Mouse (Mus musculus) intestine, embryonic 15.5 days (tissue): ENCODE data around the gene Acrbp. TPM values are rescaled to one million over a fixed set of nuclear protein-coding genes. Genes with fewer than 3 reads are reported as not detected.

Source experiments
- ATAC-seq: fragments of 200-750 bp; cut with Nextera tagmentation; 2 replicates; pipeline ENCODE4 v1.8.0; 2017; ENCODE audit warnings: moderate TSS enrichment, moderate library complexity
- H3K27ac ChIP-seq: fragments of 300-500 bp; sonication (generic); 2 replicates; pipeline ENCODE4 v1.5.1; 2015; ENCODE audit warnings: mild to moderate bottlenecking, inconsistent platforms
- H3K27me3 ChIP-seq: fragments of 300-500 bp; sonication (generic); replicated peaks from 2 replicates; pipeline ENCODE4 v1.6.1; 2015; ENCODE audit warnings: inconsistent platforms
- H3K36me3 ChIP-seq: fragments of 300-500 bp; sonication (generic); 2 replicates; pipeline ENCODE4 v1.6.1; 2015; ENCODE audit warnings: inconsistent platforms
- H3K4me1 ChIP-seq: fragments of 300-500 bp; sonication (generic); replicated peaks from 2 replicates; pipeline ENCODE4 v1.6.1; 2015; ENCODE audit warnings: inconsistent platforms
- H3K4me2 ChIP-seq: fragments of 300-500 bp; sonication (generic); replicated peaks from 2 replicates; pipeline ENCODE4 v1.6.1; 2015; ENCODE audit warnings: mild to moderate bottlenecking, inconsistent platforms
- H3K4me3 ChIP-seq: fragments of 300-500 bp; sonication (generic); replicated peaks from 2 replicates; pipeline ENCODE4 v1.5.1; 2015; ENCODE audit warnings: inconsistent platforms
- H3K9ac ChIP-seq: fragments of 300-500 bp; sonication (generic); 2 replicates; pipeline ENCODE4 v1.6.1; 2015; ENCODE audit warnings: inconsistent platforms
- H3K9me3 ChIP-seq: fragments of 300-500 bp; sonication (generic); 2 replicates; pipeline ENCODE4 v1.6.1; 2016; ENCODE audit warnings: inconsistent platforms
- WGBS: fragments of 180-500 bp; shearing (Covaris S2); methylation state at CpG from one replicate; pipeline ENCODE4 v1.1.7; 2015; 5-methylcytosine and 5-hydroxymethylcytosine counted together
- polyA plus RNA-seq: library from polyadenylated mRNA; unstranded; fragments of >200 nt; fragmentation: Nextera tagmentation; extraction: Ambion mirVana; gene quantifications from 2 replicates; pipeline ENCODE4 v1.2.1, GENCODE M21; 2015

The Acrbp gene
- polyA plus RNA-seq, 1 experiment from 2014 or later, result 8.5 TPM

- Histone ChIP-seq H3K4me1 (peaks cover 36% of the 10 kb centered on the region), H3K9me3 (no peaks in the 10 kb centered on the region), H3K27ac (peak overlapping the region; percentile 94), H3K4me3 (no peak overlapping the region), H3K4me2 (no peak overlapping the region), H3K9ac (no peak overlapping the region), H3K27me3 (no peaks in the 10 kb centered on the region), H3K36me3 (peaks cover 4% of the 10 kb centered on the region; the same call in 1 of the 2 replicates)
- 45% methylated on average over 3 of the region's 3 CpGs for WGBS
- no peak for ATAC-seq
These were observed 45.4 kb downstream of the Acrbp start for GRCm38 (mm10) chr6:125094843-125095242.

- Histone ChIP-seq H3K36me3 (peaks cover 12% of the 10 kb centered on the region), H3K27ac (peak within 1 kb of the TSS; percentile 94), H3K4me1 (peaks cover 33% of the 10 kb centered on the region), H3K9ac (peak within 1 kb of the TSS; percentile 93), H3K4me3 (peak within 1 kb of the TSS; percentile 91), H3K4me2 (peak within 1 kb of the TSS; percentile 72), H3K27me3 (no peaks in the 10 kb centered on the region), H3K9me3 (no peaks in the 10 kb centered on the region)
- 1% methylated on average over 45 of the region's 45 CpGs for WGBS
- peak; percentile 86 for ATAC-seq
These were observed 46.1 kb downstream of the Acrbp start, which contains the start of gene Chd4 for GRCm38 (mm10) chr6:125095391-125096278. TSS of gene Chd4 (plus strand) at chr6:125095981.

GRCm38 (mm10) chr6:125096279-125096596 lies 46.7 kb downstream of the Acrbp start:
- peak overlapping the region; percentile 72 for H3K4me2 ChIP-seq
- peak; percentile 46; the same call in 1 of the 2 replicates for ATAC-seq
- no peaks in the 10 kb centered on the region for H3K27me3 ChIP-seq
- H3K36me3 ChIP-seq, result peaks cover 18% of the 10 kb centered on the region
- no peaks in the 10 kb centered on the region for H3K9me3 ChIP-seq
- 1% methylated on average over 19 of the region's 32 CpGs for WGBS
- H3K4me1 ChIP-seq, result peaks cover 30% of the 10 kb centered on the region
- H3K27ac ChIP-seq, result peak overlapping the region; percentile 94
- H3K9ac ChIP-seq, result peak overlapping the region; percentile 93
- peak overlapping the region; percentile 91 for H3K4me3 ChIP-seq

- under 1% methylated on average over 39 of the region's 44 CpGs for WGBS
- peak overlapping the region; percentile 72 for H3K4me2 ChIP-seq
- H3K4me3 ChIP-seq, result peak overlapping the region; percentile 91
- peak overlapping the region; percentile 93 for H3K9ac ChIP-seq
- H3K36me3 ChIP-seq, result peaks cover 23% of the 10 kb centered on the region
- peak overlapping the region; percentile 94 for H3K27ac ChIP-seq
- no peaks in the 10 kb centered on the region for H3K27me3 ChIP-seq
- ATAC-seq, result peak; percentile 56
- peaks cover 30% of the 10 kb centered on the region for H3K4me1 ChIP-seq
- H3K9me3 ChIP-seq, result no peaks in the 10 kb centered on the region
These were observed 47.3 kb downstream of the Acrbp start for GRCm38 (mm10) chr6:125096597-125097345.

- Histone ChIP-seq H3K27ac (peak overlapping the region; percentile 94), H3K9me3 (no peaks in the 10 kb centered on the region), H3K27me3 (no peaks in the 10 kb centered on the region), H3K9ac (peak overlapping the region; percentile 93), H3K4me2 (peak overlapping the region; percentile 72), H3K4me1 (peaks cover 30% of the 10 kb centered on the region), H3K4me3 (peak overlapping the region; percentile 91), H3K36me3 (peaks cover 28% of the 10 kb centered on the region)
- ATAC-seq, result peak; percentile 17; the same call in 1 of the 2 replicates
- WGBS, result 1% methylated on average over 12 of the region's 12 CpGs
These were observed 47.8 kb downstream of the Acrbp start for GRCm38 (mm10) chr6:125097346-125097689.

GRCm38 (mm10) chr6:125097951-125098350 lies 48.5 kb downstream of the Acrbp start:
- peaks cover 30% of the 10 kb centered on the region for H3K4me1 ChIP-seq
- peak overlapping the region; percentile 93 for H3K9ac ChIP-seq
- no peak for ATAC-seq
- peak overlapping the region; percentile 72 for H3K4me2 ChIP-seq
- H3K4me3 ChIP-seq, result peak overlapping the region; percentile 91
- 0 out of 2 replicates have a peak overlapping the region, but pooled peaks have one; percentile 28 for H3K27ac ChIP-seq
- whole genome bisulfite sequencing, result 49% methylated on average over 8 of the region's 8 CpGs
- H3K27me3 ChIP-seq, result no peaks in the 10 kb centered on the region
- no peaks in the 10 kb centered on the region for H3K9me3 ChIP-seq
- H3K36me3 ChIP-seq, result peaks cover 35% of the 10 kb centered on the region

- 45% methylated on average over 3 of the region's 3 CpGs for WGBS
- H3K27ac ChIP-seq, result no peak overlapping the region
- peak overlapping the region; percentile 91 for H3K4me3 ChIP-seq
- peaks cover 30% of the 10 kb centered on the region for H3K4me1 ChIP-seq
- peak overlapping the region; percentile 93 for H3K9ac ChIP-seq
- ATAC-seq, result no peak
- no peaks in the 10 kb centered on the region for H3K9me3 ChIP-seq
- H3K27me3 ChIP-seq, result no peaks in the 10 kb centered on the region
- peaks cover 37% of the 10 kb centered on the region for H3K36me3 ChIP-seq
- peak overlapping the region; percentile 72 for H3K4me2 ChIP-seq
These were observed 49.0 kb downstream of the Acrbp start for GRCm38 (mm10) chr6:125098513-125098912.

- Histone ChIP-seq H3K4me3 (no peak overlapping the region), H3K36me3 (peaks cover 42% of the 10 kb centered on the region), H3K27me3 (no peaks in the 10 kb centered on the region), H3K9me3 (no peaks in the 10 kb centered on the region), H3K27ac (0 out of 2 replicates have a peak overlapping the region, but pooled peaks have one; percentile 33), H3K4me1 (peaks cover 30% of the 10 kb centered on the region), H3K4me2 (peak overlapping the region; percentile 72), H3K9ac (peak overlapping the region; percentile 23; the same call in 1 of the 2 replicates)
- 39% methylated on average over 5 of the region's 5 CpGs for WGBS
- ATAC-seq, result no peak
These were observed 50.0 kb downstream of the Acrbp start for GRCm38 (mm10) chr6:125099421-125099971.

GRCm38 (mm10) chr6:125101444-125101843 lies 52.0 kb downstream of the Acrbp start:
- 86% methylated on average over 9 of the region's 9 CpGs for WGBS
- no peaks in the 10 kb centered on the region for H3K27me3 ChIP-seq
- ATAC-seq, result no peak
- no peaks in the 10 kb centered on the region for H3K9me3 ChIP-seq
- H3K4me2 ChIP-seq, result no peak overlapping the region
- no peak overlapping the region for H3K9ac ChIP-seq
- H3K4me3 ChIP-seq, result no peak overlapping the region
- no peak overlapping the region for H3K27ac ChIP-seq
- H3K36me3 ChIP-seq, result peaks cover 60% of the 10 kb centered on the region
- H3K4me1 ChIP-seq, result peaks cover 26% of the 10 kb centered on the region

GRCm38 (mm10) chr6:125104223-125104622 lies 54.7 kb downstream of the Acrbp start:
- no peak overlapping the region for H3K4me3 ChIP-seq

GRCm38 (mm10) chr6:125107705-125108104 lies 58.2 kb downstream of the Acrbp start:
- H3K4me1 ChIP-seq, result no peaks in the 10 kb centered on the region

More at GRCm38 (mm10) chr6:125104223-125104622, 54.7 kb downstream of the Acrbp start:
- peak; percentile 48; the same call in 1 of the 2 replicates for ATAC-seq
- WGBS, result 86% methylated on average over 4 of the region's 4 CpGs
- Histone ChIP-seq H3K9me3 (no peaks in the 10 kb centered on the region), H3K9ac (no peak overlapping the region), H3K4me2 (no peak overlapping the region), H3K4me1 (peaks cover 10% of the 10 kb centered on the region), H3K27ac (no peak overlapping the region), H3K36me3 (peaks cover 82% of the 10 kb centered on the region), H3K27me3 (no peaks in the 10 kb centered on the region)

GRCm38 (mm10) chr6:125109371-125109770 lies 59.9 kb downstream of the Acrbp start:
- Histone ChIP-seq H3K9ac (no peak overlapping the region), H3K4me1 (no peaks in the 10 kb centered on the region)
- WGBS, result 87% methylated on average over 14 of the region's 14 CpGs

More at GRCm38 (mm10) chr6:125107705-125108104, 58.2 kb downstream of the Acrbp start:
- no peaks in the 10 kb centered on the region for H3K27me3 ChIP-seq
- no peak overlapping the region for H3K9ac ChIP-seq
- no peak overlapping the region for H3K4me3 ChIP-seq
- no peak for ATAC-seq
- H3K36me3 ChIP-seq, result peaks cover 85% of the 10 kb centered on the region
- H3K9me3 ChIP-seq, result no peaks in the 10 kb centered on the region
- 94% methylated on average over 2 of the region's 2 CpGs for WGBS
- no peak overlapping the region for H3K27ac ChIP-seq
- H3K4me2 ChIP-seq, result no peak overlapping the region

More at GRCm38 (mm10) chr6:125109371-125109770, 59.9 kb downstream of the Acrbp start:
- H3K27me3 ChIP-seq, result no peaks in the 10 kb centered on the region
- H3K4me2 ChIP-seq, result no peak overlapping the region
- no peaks in the 10 kb centered on the region for H3K9me3 ChIP-seq
- H3K27ac ChIP-seq, result no peak overlapping the region
- H3K4me3 ChIP-seq, result no peak overlapping the region
- peaks cover 88% of the 10 kb centered on the region for H3K36me3 ChIP-seq
- ATAC-seq, result no peak
